Mouse (Mus musculus) embryonic facial prominence, embryonic 13.5 days (tissue): ENCODE measurements at regions not wholly inside any gene's neighbourhood (a gene's known extent, or its start where the extent isn't known, plus 50 kb on each side); places are given as distances from the start of the nearest gene placed in this dataset.

ENCODE experiments used
- ATAC-seq: fragments of 200-750 bp; cut with Nextera tagmentation; 2 replicates; pipeline ENCODE4 v1.8.0; 2017; ENCODE audit warnings: low read depth; ENCODE audit not compliant: insufficient number of reproducible peaks, insufficient read depth, low FRiP score, low TSS enrichment
- H3K27ac ChIP-seq: fragments of 300-500 bp; sonication (generic); 2 replicates; pipeline ENCODE4 v1.5.1; 2015; ENCODE audit warnings: moderate library complexity, mild to moderate bottlenecking, inconsistent platforms
- H3K27me3 ChIP-seq: fragments of 300-500 bp; sonication (generic); 2 replicates; pipeline ENCODE4 v1.6.1; 2015; ENCODE audit warnings: mild to moderate bottlenecking, inconsistent platforms
- H3K36me3 ChIP-seq: fragments of 300-500 bp; sonication (generic); 2 replicates; pipeline ENCODE4 v1.6.1; 2015; ENCODE audit warnings: mild to moderate bottlenecking, inconsistent platforms
- H3K4me1 ChIP-seq: fragments of 300-500 bp; sonication (generic); 2 replicates; pipeline ENCODE4 v1.6.1; 2015; ENCODE audit warnings: inconsistent platforms
- H3K4me2 ChIP-seq: fragments of 300-500 bp; sonication (generic); 2 replicates; pipeline ENCODE4 v1.6.1; 2015; ENCODE audit warnings: moderate library complexity, mild to moderate bottlenecking, inconsistent platforms
- H3K4me3 ChIP-seq: fragments of 300-500 bp; sonication (generic); 2 replicates; pipeline ENCODE4 v1.5.1; 2015; ENCODE audit warnings: mild to moderate bottlenecking, inconsistent platforms
- H3K9ac ChIP-seq: fragments of 300-500 bp; sonication (generic); 2 replicates; pipeline ENCODE4 v1.6.1; 2015; ENCODE audit warnings: mild to moderate bottlenecking, inconsistent platforms
- H3K9me3 ChIP-seq: fragments of 300-500 bp; sonication (generic); 2 replicates; pipeline ENCODE4 v1.6.1; 2016; ENCODE audit warnings: inconsistent platforms
- WGBS: fragments of 180-500 bp; shearing (Covaris S2); methylation state at CpG from one replicate; pipeline ENCODE4 v1.1.7; 2015; ENCODE audit warnings: mixed read lengths; 5-methylcytosine and 5-hydroxymethylcytosine counted together

- Histone ChIP-seq H3K9me3 (no peaks in the 10 kb centered on the region), H3K4me2 (no peak overlapping the region), H3K27me3 (no peaks in the 10 kb centered on the region), H3K4me1 (no peaks in the 10 kb centered on the region), H3K9ac (no peak overlapping the region), H3K4me3 (no peak overlapping the region), H3K27ac (no peak overlapping the region), H3K36me3 (no peaks in the 10 kb centered on the region)
- no peak for ATAC-seq
- WGBS: 86% methylated on average over 6 of the region's 6 CpGs
Measured at GRCm38 (mm10) chr2:159621261-159621660, 712.7 kb downstream of the Gm826 start.

DNA sequence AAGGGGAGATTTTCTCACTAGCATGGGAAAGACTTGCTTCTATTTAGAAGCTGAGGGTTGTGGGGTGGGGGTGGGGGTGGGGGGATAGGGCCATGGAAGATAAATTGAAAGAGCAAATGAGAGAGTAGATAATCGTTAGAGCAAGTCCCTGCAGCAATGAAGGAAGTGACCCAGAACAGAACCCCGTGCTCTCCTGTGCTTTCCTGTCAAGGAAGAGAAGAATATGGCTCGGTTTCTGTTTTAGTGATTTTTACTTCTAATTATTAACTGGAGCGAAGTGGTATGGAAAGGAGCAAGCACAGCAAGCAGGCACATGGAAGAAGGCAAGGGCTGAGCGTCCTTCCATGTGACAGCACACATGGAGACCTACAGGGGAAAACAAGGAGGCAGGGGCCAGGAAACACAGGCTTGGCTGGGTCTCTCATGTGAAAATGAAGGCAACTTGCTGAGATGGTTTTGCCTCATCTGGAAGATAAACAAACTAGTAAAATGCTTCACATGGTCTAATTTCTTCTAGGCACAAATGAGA, 711.8 kb downstream of the Gm826 start:
- no peak overlapping the region for H3K4me2 ChIP-seq
- H3K4me1 ChIP-seq: no peaks in the 10 kb centered on the region
- no peak overlapping the region for H3K4me3 ChIP-seq
- WGBS: 63% methylated on average over 5 of the region's 5 CpGs
- no peaks in the 10 kb centered on the region for H3K9me3 ChIP-seq
- no peak for ATAC-seq
- no peak overlapping the region for H3K27ac ChIP-seq
- H3K36me3 ChIP-seq: no peaks in the 10 kb centered on the region
- no peak overlapping the region for H3K9ac ChIP-seq
- no peaks in the 10 kb centered on the region for H3K27me3 ChIP-seq

DNA sequence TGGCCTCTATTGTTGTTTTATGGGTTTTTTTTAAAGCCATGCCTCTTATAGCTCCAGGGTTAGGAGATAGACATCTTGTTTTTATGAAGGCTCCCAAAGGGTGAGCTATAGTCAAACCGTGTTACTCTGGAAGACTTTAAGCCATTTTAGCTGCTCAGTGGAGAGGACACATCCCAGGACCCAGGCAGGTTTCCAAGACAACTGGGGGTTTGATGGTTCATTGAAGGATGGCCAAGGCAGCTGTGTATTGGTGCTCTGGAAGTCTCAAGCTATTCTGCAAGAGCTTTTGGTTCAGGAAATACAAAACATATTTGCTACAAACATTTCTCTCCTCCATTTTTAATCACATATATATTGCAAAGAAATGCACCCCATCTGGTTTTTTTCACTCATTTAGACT, 708.7 kb downstream of the Gm826 start:
- WGBS: 17% methylated on average over 1 of the region's 1 CpGs
- H3K36me3 ChIP-seq: no peaks in the 10 kb centered on the region
- H3K4me1 ChIP-seq: no peaks in the 10 kb centered on the region
- H3K9me3 ChIP-seq: no peaks in the 10 kb centered on the region
- no peak overlapping the region for H3K9ac ChIP-seq
- no peak overlapping the region for H3K4me3 ChIP-seq
- ATAC-seq: no peak
- no peak overlapping the region for H3K4me2 ChIP-seq
- H3K27ac ChIP-seq: no peak overlapping the region
- H3K27me3 ChIP-seq: no peaks in the 10 kb centered on the region

DNA sequence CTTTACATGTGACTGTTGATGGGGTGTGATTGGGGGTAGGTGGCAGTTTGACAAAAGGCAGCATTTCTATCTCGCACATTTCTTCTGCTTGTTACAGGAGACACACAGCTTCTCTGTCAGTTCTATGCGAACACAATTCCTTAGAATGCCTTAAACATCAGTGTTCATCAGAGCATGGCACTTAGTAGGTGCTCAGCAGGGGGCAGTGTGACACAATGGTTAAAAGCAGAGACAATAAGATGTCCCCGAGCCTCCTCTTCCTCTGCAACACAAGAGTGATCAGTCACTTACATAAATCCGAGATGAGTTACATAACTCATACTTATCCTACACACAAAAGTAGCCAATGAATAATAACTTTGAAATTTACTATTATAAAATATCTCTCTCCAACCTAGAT, 688.1 kb downstream of the Gm826 start:
- WGBS: 54% methylated on average over 4 of the region's 4 CpGs
- Histone ChIP-seq H3K36me3 (no peaks in the 10 kb centered on the region), H3K9ac (no peak overlapping the region), H3K4me2 (no peak overlapping the region), H3K9me3 (no peaks in the 10 kb centered on the region), H3K27me3 (no peaks in the 10 kb centered on the region), H3K27ac (no peak overlapping the region), H3K4me3 (no peak overlapping the region), H3K4me1 (no peaks in the 10 kb centered on the region)
- no peak for ATAC-seq

DNA sequence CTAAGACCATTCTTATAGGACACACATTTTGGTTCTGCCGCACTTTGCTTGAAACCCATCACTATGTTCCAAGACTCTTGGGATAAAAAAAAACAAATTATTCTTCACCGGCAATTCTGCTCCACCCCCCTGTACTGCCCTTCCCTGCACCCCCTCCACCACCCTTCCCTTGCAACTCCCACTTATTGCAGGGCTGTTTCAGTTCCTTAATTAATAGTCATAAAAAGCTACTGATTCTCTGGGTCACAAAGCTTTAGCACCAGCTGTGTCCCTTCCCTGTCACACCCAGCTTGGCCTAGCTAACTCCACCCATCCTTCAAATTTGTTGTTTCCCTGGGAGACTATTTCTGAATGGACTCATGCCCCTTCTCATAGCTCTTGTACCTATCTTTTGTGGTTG, 687.4 kb downstream of the Gm826 start:
- H3K4me2 ChIP-seq: no peak overlapping the region
- H3K27me3 ChIP-seq: no peaks in the 10 kb centered on the region
- WGBS: 89% methylated on average over 2 of the region's 2 CpGs
- no peaks in the 10 kb centered on the region for H3K9me3 ChIP-seq
- no peak overlapping the region for H3K27ac ChIP-seq
- no peaks in the 10 kb centered on the region for H3K4me1 ChIP-seq
- H3K4me3 ChIP-seq: no peak overlapping the region
- ATAC-seq: no peak
- no peak overlapping the region for H3K9ac ChIP-seq
- H3K36me3 ChIP-seq: no peaks in the 10 kb centered on the region

GRCm38 (mm10) chr2:159652243-159652642, 681.7 kb downstream of the Gm826 start:
- Histone ChIP-seq H3K27me3 (no peaks in the 10 kb centered on the region), H3K9me3 (no peaks in the 10 kb centered on the region), H3K9ac (no peak overlapping the region), H3K36me3 (no peaks in the 10 kb centered on the region), H3K4me1 (peaks cover 8% of the 10 kb centered on the region; the same call in 1 of the 2 replicates), H3K4me3 (no peak overlapping the region), H3K4me2 (no peak overlapping the region), H3K27ac (peak overlapping the region; percentile 75)
- no peak for ATAC-seq
- WGBS: 43% methylated on average over 3 of the region's 3 CpGs

DNA sequence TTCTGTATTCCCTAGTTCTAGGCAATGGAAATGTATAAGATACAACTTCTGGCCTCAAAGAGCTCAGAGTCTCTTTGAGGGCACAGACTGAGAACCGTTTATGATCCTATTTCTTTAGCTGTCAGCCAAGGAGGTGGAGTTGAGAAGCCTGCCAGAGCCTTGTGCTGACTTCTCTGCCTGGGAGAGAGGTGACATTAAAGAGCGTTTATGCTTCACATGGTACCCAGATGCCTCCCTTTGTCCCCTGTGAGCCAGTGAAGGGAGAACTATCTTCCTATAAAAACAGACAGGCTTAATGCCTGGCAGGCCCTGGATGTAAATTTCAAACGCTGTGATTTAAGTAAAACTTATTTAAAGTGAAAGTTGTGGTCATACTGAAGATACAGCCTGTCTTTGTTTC, 657.1 kb downstream of the Gm826 start:
- ATAC-seq: no peak
- Histone ChIP-seq H3K9ac (no peak overlapping the region), H3K4me2 (no peak overlapping the region), H3K4me1 (peaks cover 11% of the 10 kb centered on the region), H3K27me3 (no peaks in the 10 kb centered on the region), H3K36me3 (no peaks in the 10 kb centered on the region), H3K4me3 (no peak overlapping the region), H3K27ac (peak overlapping the region; percentile 53), H3K9me3 (no peaks in the 10 kb centered on the region)
- 16% methylated on average over 3 of the region's 3 CpGs for WGBS

DNA sequence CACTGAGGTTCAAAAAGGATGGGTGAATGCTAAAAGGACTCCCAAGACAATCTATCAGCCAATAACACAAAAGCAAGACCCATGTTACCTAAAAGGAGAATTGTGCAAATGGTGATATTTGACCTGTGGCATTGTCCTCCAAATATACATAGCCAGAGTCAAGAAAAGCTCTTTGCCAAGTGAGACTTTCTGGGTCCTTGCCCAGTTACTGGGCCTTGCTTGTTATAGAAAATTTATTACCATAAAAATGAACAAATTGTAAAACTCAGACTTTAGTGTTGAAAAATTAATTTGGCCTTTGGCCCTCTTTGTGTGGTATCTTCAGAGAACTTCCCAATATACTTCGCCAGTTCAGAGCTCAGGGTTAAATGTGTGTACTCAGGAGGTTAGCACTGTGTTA, 653.3 kb downstream of the Gm826 start:
- H3K9me3 ChIP-seq: no peaks in the 10 kb centered on the region
- 85% methylated on average over 1 of the region's 1 CpGs for WGBS
- no peak overlapping the region for H3K4me2 ChIP-seq
- no peaks in the 10 kb centered on the region for H3K27me3 ChIP-seq
- H3K27ac ChIP-seq: no peak overlapping the region
- peaks cover 11% of the 10 kb centered on the region for H3K4me1 ChIP-seq
- H3K36me3 ChIP-seq: no peaks in the 10 kb centered on the region
- ATAC-seq: no peak
- H3K9ac ChIP-seq: no peak overlapping the region
- H3K4me3 ChIP-seq: no peak overlapping the region

DNA sequence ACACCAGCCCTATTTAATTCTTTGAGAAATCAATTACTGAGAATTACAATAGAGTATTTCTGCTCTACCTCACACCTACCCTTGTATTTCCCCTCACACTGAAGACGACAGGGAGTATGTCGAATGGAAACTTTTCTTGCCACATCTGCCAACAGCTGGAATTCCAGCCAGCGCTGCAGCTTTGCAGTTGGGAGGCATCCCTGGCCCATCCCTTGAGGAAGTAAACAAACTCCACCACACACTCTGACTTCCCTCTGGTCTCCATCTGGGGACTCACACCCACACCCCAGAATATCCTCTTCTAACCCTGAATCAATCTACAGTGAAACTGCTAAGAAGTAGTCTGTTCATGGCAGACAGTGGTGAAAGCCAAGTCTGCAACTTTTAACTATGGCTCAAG, 630.9 kb downstream of the Gm826 start:
- Histone ChIP-seq H3K27me3 (no peaks in the 10 kb centered on the region), H3K4me1 (no peaks in the 10 kb centered on the region), H3K27ac (no peak overlapping the region), H3K4me3 (no peak overlapping the region), H3K4me2 (no peak overlapping the region), H3K9me3 (peaks cover 9% of the 10 kb centered on the region), H3K36me3 (no peaks in the 10 kb centered on the region), H3K9ac (no peak overlapping the region)
- ATAC-seq: no peak
- 78% methylated on average over 3 of the region's 3 CpGs for WGBS

DNA sequence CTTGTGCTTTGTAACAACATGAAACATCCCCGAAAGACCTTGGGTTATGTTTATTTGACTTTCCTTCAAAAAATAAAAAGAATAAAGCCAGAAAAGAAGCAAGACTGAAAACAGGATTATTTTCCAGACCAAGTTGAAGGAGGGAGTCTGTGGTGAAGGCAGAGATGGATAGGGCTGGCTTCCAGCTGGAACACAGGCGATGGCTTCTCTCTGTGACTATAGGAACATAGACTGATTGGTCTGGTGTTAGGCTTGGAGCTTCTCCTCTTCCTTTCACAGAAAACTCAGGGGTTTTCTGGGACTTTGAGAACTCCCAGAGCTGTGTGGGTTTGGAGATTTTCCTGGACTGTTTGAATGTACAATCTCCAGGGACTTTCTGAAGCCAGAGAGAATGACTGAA, 625.8 kb downstream of the Gm826 start:
- no peak overlapping the region for H3K9ac ChIP-seq
- no peak overlapping the region for H3K27ac ChIP-seq
- no peaks in the 10 kb centered on the region for H3K4me1 ChIP-seq
- H3K36me3 ChIP-seq: no peaks in the 10 kb centered on the region
- no peaks in the 10 kb centered on the region for H3K9me3 ChIP-seq
- H3K4me2 ChIP-seq: no peak overlapping the region
- no peak overlapping the region for H3K4me3 ChIP-seq
- ATAC-seq: no peak
- WGBS: 86% methylated on average over 2 of the region's 2 CpGs
- no peaks in the 10 kb centered on the region for H3K27me3 ChIP-seq

GRCm38 (mm10) chr2:159714633-159715032, 619.3 kb downstream of the Gm826 start:
- H3K27me3 ChIP-seq: peaks cover 4% of the 10 kb centered on the region; the same call in 1 of the 2 replicates
- H3K4me2 ChIP-seq: no peak overlapping the region
- ATAC-seq: no peak
- no peaks in the 10 kb centered on the region for H3K9me3 ChIP-seq
- H3K4me1 ChIP-seq: peaks cover 14% of the 10 kb centered on the region
- H3K27ac ChIP-seq: peak overlapping the region; percentile 34; the same call in 1 of the 2 replicates
- 12% methylated on average over 3 of the region's 3 CpGs for WGBS
- no peak overlapping the region for H3K4me3 ChIP-seq
- no peaks in the 10 kb centered on the region for H3K36me3 ChIP-seq
- H3K9ac ChIP-seq: no peak overlapping the region

- no peak overlapping the region for H3K27ac ChIP-seq
- H3K9ac ChIP-seq: no peak overlapping the region
- no peak overlapping the region for H3K4me2 ChIP-seq
- 52% methylated on average over 2 of the region's 2 CpGs for WGBS
- no peaks in the 10 kb centered on the region for H3K9me3 ChIP-seq
- H3K4me1 ChIP-seq: peaks cover 14% of the 10 kb centered on the region
- no peak for ATAC-seq
- peaks cover 4% of the 10 kb centered on the region; the same call in 1 of the 2 replicates for H3K27me3 ChIP-seq
- H3K4me3 ChIP-seq: no peak overlapping the region
- no peaks in the 10 kb centered on the region for H3K36me3 ChIP-seq
Measured at GRCm38 (mm10) chr2:159718738-159719137, 615.2 kb downstream of the Gm826 start.
